Mouse (Mus musculus): ENCODE measurements around the gene Gm21883. TPM values are rescaled to one million over a fixed set of nuclear protein-coding genes. Genes with fewer than 3 reads are reported as not detected.
"Not testable (repeated sequence)": the region's sequence is repeated elsewhere in the genome, so short reads cannot be mapped to it uniquely, and the experiment has no call there.

The Gm21883 gene
- total RNA-seq (2017): not detected in 2 replicates

GRCm38 (mm10) chrX:31574183-31574582, at the start of gene Gm21883:
Gene Gm21883, minus strand, starts transcription at chrX:31574283.
- ATAC-seq (ENCODE audit: extremely low read depth, insufficient number of reproducible peaks, low FRiP score, poor library complexity, severe bottlenecking): not testable (repeated sequence)

GRCm38 (mm10) chrX:31618820-31619219, 44.7 kb upstream of the Gm21883 start, which contains the start of gene Spin2e:
Gene Spin2e, minus strand, starts transcription at chrX:31618920.
- ATAC-seq (ENCODE audit: extremely low read depth, insufficient number of reproducible peaks, low FRiP score, poor library complexity, severe bottlenecking): not testable (repeated sequence)

Other genes starting within 250 kb of the Gm21883 start
- not detected in 2 replicates for gene Btbd35f26, start 237.8 kb downstream of the Gm21883 start, total RNA-seq (2017)
- gene Btbd35f19, start 190.4 kb downstream of the Gm21883 start, total RNA-seq (2017): not detected in 2 replicates
- not detected in 2 replicates for gene Spin2e, start 44.6 kb upstream of the Gm21883 start, total RNA-seq (2017)
- not detected in 2 replicates for gene Btbd35f25, start 142.9 kb upstream of the Gm21883 start, total RNA-seq (2017)

Data from neutrophil, adult 5-6 weeks (primary cell).